Mouse (Mus musculus) right cerebral cortex, adult 18-20 months (tissue): ENCODE results near the gene Rec114.
A peak's percentile ranks its signal among the peaks of the same experiment; 100 is the strongest.

ENCODE experiments used
- DNase-seq: peaks from one replicate; pipeline ENCODE4 v3.0.0; 2022; ENCODE audit warnings: mixed read lengths

Gene Rec114

DNA sequence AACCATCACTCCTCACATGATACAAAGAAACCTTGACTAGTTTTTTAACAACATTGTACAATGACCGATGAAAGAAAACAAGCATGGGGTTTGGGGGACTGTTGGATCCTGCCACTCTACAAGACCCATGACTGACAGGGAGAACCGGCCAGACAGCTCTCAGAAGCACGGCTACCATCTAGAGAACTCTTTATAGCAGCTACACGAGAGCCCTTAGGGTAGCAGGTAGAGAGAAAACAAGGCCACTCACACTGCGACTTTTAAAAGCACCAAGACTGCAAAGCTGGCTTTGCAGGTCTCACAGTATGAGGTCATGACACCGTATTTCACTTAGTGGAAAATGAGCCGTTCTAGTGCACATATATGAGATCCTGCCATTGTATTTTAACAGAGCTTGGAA, 33.1 kb downstream of the Rec114 start:
- no peak for DNase-seq

DNA sequence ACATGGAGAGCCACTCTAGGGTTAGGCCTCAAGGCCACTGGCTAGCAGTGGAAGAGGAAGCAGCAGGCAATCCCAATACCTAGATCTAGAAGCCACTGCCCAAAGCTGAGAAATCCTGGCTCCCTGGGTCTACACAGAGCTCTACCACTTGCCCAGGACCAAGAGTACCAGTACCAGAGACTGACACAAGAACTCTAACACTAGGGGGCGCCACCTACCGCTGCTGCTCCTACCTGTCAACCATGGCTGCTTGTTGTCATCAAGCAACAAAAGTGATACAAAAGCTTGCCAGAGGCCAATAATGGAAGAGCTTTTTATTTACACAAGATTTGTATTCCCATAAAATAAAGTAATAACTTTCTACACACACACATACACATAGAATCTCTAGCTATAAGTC, 33.8 kb downstream of the Rec114 start:
- DNase-seq = peak; percentile 63

DNA sequence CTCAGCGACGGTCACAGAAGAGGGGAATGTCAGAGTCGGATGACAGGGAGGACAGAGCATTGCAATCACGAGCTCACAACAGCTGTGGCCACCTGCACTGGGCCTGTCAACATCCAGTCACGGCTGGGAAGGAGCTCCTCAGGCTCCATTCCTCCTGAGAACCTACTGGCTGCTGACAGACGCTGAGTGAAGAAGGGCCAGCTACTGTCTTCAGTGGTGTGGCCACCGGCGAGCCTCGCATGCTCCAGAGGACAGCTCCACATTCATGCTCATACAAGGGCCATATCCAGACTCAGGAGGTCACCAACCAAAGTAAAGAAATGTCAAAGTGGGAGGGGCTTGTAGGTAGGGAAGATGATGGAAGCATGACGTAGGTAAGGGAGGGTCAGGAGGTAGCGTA, 36.0 kb downstream of the Rec114 start:
- DNase-seq = no peak

DNA sequence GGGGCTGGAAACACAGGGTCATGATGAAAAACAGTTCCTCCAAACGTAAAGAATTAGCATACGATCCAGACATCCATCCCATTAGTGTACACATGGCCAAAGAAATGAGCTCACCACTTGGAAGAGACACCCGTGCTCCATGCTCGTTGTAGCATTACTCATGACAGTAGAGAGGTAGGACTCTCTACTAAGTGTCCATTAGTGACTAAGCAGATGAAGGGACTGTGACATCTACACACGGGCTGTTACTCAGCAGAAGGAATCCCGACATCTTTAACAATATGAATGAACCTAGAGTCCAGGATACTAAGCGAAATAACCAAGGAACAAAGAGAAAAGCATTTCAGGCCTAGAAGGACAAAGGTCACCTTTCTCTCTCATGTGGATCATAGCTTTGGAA, 37.7 kb downstream of the Rec114 start:
- no peak for DNase-seq

DNA sequence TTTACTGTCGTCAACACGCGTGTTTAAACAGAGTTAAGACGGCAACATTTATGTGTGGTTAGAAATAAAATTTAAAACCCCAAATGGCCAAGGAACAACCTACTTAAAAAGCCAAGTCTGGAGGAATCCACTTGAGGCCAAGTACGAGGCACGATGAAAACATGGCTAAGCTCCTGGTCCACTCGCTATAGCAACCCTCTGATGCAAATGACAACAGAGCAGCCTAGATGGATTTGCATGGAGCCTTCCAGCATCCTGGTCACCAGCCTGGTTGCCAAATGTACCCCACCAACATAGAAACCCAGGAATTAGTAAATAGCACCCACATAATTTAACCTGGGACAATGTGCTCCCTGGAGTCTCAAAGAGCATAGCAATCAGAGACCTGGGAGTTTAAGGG, 40.0 kb downstream of the Rec114 start:
- no peak for DNase-seq

DNA sequence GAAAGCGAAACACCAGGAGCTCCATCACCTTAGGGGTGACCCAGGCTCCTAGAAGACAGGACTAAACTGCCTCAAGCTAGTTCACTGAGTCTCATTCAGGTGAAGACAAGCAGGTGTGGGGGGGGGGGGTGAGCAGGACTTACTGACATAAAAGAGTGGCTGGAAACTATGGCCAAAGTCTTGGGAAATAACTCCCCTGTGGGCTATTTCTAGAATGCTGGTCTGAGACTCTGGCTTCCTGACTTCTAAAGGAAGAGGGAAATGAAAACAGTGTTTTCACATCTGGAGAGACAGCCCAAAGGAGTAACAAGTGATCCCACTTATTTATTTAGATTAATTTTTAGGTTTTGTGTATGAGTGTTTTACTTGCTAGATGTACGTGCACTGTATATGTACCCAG, 42.0 kb downstream of the Rec114 start:
- DNase-seq = no peak

DNA sequence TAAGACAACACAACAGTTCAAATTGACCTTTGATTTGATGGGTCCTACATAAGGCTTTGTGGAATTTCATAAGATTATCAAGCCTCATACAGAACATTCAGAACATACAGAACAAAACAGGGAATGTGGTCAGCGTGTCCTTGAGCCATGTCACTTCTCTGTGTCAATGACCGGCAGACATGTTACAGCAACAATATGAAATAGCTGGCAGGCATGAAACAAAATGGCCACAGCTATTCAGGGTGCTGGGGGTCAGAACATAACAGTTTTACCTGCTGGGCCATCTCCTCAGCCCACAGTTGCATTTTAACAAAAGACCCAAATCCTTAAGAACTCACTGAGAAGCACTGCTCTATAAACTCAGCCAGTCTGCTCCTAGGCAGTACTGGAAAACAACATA, 45.3 kb downstream of the Rec114 start:
- DNase-seq = no peak

DNA sequence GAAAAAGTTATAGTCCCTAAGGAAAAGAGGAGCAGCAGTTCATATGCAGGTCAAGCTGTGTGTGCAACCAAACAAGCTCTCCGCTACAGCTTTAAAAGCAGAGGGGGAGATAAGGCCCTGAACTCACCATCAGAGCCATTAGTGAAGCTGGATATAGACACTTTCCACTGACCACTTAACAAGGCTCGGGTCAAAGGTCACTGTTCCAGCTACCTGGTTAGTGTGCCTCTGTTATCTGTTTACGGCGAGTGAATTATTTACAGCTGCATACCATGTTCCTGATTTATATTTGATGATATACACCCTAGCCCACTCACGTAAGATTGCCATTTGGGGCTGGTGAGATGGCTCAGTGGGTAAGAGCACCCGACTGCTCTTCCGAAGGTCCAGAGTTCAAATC, 52.3 kb downstream of the Rec114 start:
- DNase-seq = no peak

DNA sequence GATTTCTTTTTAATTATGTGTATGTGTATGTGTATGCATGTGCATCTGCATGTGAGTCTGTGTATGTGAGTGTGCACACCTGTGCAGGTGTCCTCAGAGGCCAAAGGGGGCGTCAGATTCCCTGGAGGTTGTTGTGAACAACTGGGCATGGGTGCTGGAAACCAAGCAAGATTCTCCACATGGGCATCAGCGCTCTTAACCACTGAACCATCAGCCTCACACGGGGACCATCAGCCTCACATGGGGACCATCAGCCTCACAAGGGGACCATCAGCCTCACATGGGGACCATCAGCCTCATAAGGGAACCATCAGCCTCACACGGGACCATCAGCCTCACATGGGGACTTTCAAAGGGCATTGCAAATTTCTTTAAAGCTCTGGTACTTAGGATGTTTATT, 53.1 kb downstream of the Rec114 start:
- no peak for DNase-seq

DNA sequence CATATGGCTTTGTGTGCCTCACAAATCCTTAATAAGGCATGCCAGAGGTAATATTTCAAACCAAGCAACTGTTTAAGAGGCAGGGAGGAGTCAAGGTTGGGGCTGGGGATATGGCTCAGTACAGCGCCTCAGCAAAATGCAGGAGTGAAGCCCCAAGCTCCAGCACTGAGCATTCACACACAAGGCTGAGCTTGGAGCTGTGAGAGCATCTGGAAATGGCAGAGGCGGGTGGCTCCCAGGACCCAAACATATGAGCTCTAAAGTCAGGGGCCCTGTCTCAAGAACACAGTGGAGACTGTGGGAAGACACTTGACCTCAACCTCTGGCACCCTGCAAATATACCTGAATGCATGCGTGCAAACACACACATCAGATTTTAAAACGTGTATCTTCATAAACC, 55.7 kb downstream of the Rec114 start:
- no peak for DNase-seq

DNA sequence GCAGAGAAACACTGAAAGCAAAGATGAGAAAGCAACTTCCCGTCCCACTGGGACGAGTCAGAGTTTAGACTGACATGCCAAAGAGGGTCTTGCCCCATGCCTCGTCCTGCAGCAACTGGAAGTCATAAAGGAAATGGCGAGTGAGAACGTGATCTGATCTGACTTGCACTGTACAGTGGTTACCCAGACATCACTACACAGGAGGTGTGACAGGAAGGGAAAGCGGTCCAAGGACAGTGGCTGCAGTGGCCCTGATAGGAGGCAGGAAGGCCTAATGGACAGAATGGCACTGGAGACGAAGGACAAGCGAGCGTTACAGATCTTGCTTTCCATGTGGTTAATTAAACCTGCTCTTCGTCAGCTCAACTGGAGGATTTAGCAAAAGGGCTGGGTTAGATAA, 58.5 kb downstream of the Rec114 start:
- no peak for DNase-seq

DNA sequence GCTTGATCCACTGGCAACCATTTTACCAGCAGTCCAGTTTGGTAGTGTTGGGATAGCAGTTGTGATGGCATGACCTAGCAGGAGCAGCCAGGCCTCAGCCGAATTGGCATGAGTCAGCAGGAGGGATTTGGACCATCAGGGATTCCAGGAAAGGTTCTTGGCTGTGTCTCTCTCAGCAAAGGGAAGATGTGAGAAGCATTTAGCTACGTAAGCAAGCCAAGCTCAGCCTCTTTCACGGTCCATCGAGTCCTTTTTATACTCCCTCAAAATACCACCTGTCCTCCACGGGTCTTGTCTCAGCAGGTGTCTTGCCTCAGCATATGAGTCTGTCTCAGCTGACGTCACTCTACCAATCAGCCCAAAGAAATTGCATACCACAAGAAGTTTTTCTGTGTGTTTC, 60.4 kb downstream of the Rec114 start:
- DNase-seq = no peak

DNA sequence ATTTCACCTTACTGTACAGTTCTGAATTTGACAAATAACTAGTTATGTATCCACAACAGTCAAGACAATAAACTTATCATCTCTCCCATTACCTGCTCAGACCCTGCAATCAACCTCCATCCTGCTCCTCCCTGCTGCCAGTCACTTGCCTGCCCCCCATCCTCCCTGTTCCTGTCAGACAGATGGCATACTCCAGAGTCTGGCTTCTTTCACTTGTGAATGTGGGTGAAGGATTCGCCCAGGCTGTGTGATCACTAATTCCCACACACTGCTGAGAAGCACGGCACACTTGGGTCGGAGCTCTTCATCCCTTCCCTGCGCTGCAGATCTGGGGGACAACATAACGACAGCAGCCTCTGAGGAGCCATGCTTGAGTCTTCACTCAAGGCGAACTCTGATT, 61.7 kb downstream of the Rec114 start:
- DNase-seq = no peak

DNA sequence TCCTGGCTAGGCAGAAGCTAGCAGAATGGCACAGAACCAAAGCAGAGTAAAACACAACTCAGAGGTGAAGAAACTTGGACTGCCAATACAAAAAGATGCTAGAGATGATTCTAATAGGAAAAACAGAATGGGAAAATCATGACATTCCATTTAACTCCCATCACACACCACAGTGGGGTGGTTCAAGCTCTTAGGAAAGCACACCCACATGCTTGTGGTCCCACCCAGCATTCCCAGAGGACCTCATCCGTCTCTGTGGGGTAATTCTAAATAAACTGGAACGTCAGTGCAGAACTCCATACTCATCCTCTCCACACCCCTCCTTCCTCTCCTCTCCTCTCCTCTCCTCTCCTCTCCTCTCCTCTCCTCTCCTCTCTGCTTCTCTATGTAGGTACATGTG, 62.4 kb downstream of the Rec114 start:
- DNase-seq = no peak

DNA sequence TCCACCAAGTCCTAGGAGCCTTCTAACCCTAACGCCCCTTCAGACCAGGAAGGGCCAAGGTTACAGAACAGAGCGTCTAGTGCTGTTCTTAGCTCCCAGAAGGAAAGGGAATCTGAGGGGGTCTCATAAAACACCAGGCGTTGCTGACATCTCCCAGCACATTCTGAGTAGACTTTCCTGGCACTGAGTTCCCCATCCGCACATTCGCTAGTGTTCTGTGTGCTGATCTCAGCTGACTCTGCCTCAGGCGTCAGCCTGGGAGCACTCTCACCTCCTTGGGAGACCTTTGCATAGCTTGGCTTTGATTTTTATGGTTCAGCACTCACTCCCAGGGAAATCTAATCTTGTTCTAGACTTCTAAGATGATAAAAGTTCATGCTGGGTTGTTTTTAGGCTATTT, 68.4 kb downstream of the Rec114 start:
- DNase-seq = no peak

DNA sequence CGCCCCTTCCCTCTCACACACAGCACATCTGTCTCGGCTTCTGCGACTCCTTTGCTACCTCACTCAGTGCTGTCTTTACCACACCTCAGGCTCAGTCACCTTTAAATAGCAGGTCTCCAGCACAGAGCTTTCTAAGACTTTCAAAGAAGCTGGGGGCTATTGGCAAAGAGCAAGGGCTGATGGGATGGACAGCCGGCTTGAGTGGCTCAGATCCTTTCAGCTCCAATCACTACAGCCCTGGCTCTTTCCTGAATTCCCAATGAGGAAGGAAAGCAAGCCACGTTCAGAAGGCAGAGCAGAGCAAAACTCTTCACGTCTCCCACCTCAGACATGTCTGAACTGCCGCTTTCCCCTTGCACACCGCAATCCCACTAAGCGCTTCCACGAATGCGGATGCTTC, 69.0 kb downstream of the Rec114 start:
- no peak for DNase-seq

DNA sequence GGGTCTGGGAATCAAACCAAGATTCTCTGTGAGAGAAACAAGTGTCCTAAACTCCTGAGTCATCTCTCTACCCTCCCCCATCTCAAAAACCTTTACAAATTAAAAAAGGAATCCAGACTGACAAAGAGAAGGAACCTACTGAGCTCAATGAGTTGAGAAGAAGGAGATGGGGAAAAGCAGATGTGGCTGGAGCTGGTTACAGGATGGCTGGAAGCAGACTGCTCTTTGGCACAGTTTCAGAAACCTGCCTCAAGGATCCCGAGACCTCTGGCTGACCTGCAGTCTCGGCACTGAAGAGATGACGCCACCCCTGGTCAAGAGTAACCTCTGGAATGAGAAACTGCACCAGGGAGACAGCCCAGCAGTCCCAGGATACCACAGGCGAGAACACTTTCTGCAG, 71.3 kb downstream of the Rec114 start:
- no peak for DNase-seq

DNA sequence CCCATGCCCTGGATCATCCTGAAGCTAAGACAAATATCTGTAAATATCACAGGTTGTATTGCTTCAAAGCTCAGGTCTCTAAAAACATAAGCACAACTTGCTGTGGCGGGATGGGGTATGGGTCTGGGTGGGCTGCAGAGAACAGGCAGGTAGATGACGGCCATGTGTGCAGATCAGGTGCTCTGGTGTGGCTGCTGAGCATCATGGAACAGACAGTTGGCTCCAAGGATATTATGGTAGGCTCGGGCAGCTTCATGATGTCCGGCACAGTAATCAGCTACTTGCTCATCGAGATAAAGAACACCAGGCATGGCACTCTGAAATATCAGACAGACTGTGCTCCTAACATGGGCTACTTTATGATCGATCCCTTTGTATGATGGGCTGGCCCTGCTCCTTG, 73.9 kb downstream of the Rec114 start:
- DNase-seq = no peak

DNA sequence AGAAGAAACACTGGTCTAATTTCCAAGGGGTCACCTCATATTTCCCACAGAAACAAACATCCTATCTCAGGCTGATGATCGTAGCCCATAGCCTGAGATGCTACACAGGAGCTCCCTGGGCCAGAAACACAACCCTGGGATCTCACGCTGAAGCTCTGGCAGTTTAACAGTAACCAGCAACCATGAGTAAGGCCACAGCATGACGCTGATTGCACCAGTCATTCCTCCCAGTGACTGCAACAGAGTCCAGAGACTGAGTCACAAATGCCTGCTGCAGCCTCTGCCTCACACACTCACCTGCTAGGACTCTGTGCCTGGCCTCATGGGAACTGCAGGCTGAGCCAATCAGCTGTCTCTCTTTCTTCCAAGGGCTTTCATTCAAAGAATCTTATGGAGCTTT, 74.7 kb downstream of the Rec114 start:
- DNase-seq = no peak

DNA sequence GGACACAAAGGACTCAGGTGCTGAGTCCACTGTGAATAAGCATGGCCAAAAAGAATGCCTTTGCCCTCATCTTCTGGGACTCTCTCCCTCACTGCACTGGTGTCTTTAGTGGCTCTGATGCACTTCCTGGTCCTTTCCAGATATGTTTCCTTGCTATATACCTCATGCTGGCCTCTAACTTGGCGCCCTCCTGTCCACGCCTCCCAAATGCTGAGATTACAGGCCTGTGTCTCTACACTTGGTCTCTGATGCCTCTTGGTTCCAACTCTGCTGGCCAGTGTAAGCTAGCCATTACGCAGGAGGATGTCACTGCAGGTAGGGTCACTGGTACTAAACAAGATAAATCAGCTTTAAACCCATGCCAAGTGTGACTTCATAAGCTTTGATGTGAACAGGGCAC, 75.6 kb downstream of the Rec114 start:
- DNase-seq = no peak

DNA sequence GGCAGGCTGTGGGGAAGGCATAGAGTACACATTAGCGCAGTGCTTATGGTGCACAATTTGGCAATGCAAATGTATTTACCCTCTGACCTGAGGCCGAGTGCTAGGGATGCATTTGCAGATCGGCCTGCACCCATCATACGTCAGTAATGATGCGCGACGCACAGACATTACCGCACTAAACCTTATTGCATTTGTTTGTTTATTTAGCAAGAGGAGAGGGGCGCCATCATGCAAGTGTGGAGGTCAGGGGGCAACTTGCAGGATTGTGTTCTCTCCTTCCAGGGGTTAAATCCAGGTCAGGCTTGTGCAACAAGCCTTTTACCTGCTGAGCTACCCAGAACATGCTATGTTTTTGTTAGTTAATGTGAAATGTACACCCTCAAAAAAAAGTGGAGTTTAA, 76.5 kb downstream of the Rec114 start:
- no peak for DNase-seq

DNA sequence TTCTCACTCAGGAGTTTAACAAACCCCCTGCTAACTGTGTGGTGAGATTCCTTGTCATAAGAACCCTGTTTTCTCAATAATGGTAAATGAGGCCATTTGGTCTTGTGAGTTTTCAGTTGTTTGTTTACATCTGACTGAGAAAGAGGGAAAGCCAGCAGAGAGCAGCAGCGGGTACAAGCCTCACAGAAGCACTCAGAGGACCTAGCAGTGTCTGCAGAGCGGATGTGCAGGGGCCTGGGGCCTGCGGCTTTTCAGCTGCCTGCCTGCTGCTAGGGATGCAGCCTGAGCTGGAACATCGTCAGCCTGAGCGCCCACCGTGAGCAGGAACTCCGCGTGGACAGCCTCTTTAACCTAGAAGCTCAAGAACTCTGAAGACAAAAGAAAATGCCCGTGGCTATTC, 77.6 kb downstream of the Rec114 start:
- no peak for DNase-seq

DNA sequence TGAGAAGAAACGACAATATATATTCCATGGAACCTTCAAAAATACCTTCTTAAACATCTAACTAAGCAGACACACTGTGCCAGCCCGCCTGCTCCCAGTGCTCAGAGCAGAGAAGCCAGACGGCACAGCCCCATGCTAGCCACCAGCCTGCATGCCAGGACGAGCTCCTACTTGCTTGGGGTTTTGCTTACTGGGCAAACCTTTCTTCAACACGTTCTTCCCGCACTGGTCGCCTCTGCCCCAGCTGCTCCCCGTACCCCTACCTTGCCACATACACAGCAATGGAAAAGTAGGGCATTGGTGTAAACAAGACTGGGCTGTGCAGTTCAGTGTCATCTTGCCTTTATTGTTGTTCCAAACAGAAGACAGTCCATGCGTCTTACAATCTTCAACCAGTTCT, 78.3 kb downstream of the Rec114 start:
- DNase-seq = no peak

DNA sequence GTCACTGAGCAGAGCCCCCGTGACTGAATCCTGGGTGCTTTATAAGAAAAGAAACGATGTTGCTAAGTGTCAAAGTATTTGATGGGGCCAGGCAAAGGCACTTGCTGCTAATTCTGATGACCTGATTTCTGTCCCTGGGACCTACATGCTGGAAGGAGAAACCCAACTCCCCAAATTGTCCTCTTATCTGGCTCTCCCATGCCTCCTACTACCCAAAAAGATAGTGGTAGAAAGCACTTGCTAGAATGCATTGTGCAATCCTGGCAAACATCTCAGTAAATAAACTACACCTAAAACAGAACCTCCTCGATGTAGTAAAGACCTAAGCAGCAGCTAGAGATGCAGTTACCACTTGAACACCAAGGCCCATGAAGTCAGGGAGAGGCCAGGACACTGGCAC, 81.0 kb downstream of the Rec114 start:
- DNase-seq = no peak

DNA sequence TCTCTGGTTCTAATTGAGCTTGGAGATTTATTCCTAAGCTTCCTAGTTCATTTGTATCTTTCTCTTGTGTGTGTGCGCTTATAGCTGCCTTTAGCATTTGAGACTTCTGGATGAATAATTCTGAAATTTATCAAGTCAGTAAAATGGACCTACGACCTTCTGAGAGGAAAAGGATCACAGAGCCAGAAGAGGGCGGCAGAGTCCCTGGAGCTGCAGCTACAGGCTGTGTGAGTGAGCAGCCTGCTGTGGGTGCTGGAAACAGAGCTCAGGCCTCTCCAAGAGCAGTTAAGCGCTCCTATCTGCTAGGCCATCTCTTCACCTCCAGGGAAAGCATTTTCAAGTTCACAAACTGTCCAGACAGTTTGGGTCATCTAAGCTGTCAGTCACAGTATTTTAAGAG, 81.8 kb downstream of the Rec114 start:
- DNase-seq = no peak

DNA sequence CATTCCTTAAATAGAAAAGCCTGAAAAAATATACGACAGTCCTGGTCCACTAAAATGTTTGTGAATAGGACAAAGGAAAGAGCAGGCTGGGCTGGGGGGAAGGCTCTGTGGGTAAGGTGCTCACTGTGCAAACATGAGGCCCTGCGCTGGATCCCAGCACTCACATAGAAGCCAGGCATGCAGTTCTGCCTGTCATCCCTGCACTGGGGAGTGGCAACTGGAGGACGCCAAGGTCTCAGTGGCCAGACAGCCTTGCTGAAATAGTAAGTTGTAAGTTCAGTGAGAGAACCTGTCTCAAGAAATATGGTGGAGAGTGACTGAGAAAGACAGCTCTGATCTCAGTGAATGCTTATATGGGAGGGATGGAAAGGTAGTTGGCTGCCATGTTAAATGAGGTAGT, 83.1 kb downstream of the Rec114 start:
- no peak for DNase-seq

DNA sequence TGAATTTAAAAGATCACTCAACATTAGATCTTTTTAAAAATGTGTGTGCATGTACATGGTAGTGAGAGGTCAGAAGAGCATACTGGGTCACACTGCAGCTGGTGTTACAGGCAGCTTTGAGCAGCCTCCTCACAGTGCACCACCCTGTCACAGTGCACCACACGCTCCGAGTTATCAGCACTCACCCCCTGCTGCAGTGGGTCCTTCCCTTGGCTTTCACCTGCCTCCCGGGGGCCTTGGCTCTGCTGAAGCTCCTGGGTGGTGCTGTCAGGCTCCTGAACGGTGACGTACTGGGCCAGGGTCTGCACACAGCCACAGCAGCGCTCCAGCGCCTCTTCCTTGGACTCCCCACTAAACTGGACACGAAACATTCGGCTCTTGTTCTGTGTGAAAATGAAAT, 83.8 kb downstream of the Rec114 start:
- DNase-seq = no peak
